Mouse (Mus musculus): Measurements from ENCODE around the gene Serpinb5.

DNA sequence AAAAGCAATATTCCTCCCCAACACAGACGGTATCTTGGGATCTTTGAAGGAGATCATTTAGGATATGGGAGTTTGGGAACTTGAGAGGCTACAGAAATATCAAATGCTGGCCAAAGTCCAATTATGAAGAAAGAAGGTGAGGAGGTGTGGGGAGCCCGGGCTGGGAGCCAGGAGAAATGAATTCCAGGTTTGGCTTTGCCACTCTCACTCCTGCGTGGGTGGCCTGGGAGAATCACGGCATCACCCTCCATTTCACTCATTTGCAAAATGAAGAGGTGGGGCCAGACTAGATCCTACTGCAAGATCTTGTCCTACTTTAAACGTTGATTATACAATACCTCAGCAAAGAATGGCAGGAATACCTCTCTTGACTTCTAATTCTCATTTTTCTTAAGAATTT lies 5.1 kb downstream of the Serpinb5 start:
- TF ChIP-seq POLR2A (IDR thresholded peaks at IDR 0.05; ENCODE audit: borderline replicate concordance, extremely low read depth, low read depth, low read length) (no peak), CTCF (IDR thresholded peaks at IDR 0.05; ENCODE audit: insufficient read depth, low read length) (no peak)
